Mouse (Mus musculus) CD8-positive naive resting alpha-beta T cell, adult 2 months (primary cell): Measurements from ENCODE around the gene Snrnp27.
A peak's percentile ranks its signal among the peaks of the same experiment; 100 is the strongest.

Experiments
- DNase-seq, 2 experiments: peaks; one replicate each; pipeline ENCODE4 v3.0.0; 2022; ENCODE audit warnings: low read depth in 2 of 2, low spot score in 2 of 2

Snrnp27 gene

GRCm38 (mm10) chr6:86683872-86684654, at the start of gene Snrnp27:
Gene Snrnp27 (minus strand): TSS chr6:86684522.
- DNase-seq, result peak; percentile 89 to 90

GRCm38 (mm10) chr6:86733183-86733876, 49.0 kb upstream of the Snrnp27 start, which contains the start of gene Gmcl1:
Gene Gmcl1 (minus strand): TSS chr6:86733383.
- peak; percentile 92 for DNase-seq

GRCm38 (mm10) chr6:86732276-86733173, 48.2 kb upstream of the Snrnp27 start:
- no peak for DNase-seq

- no peak for DNase-seq
Measured at GRCm38 (mm10) chr6:86728711-86729110, 44.4 kb upstream of the Snrnp27 start.

- no peak for DNase-seq
Measured at GRCm38 (mm10) chr6:86721977-86722376, 37.7 kb upstream of the Snrnp27 start.

GRCm38 (mm10) chr6:86708072-86708774, 23.9 kb upstream of the Snrnp27 start:
- DNase-seq, result no peak

GRCm38 (mm10) chr6:86702577-86702976, 18.3 kb upstream of the Snrnp27 start:
- DNase-seq, result no peak

- DNase-seq, result no peak
Measured at GRCm38 (mm10) chr6:86697903-86698302, 13.6 kb upstream of the Snrnp27 start.

GRCm38 (mm10) chr6:86696213-86696612, 11.9 kb upstream of the Snrnp27 start:
- DNase-seq, result no peak

GRCm38 (mm10) chr6:86694465-86694864, 10.1 kb upstream of the Snrnp27 start:
- peak; percentile 60 to 73 for DNase-seq

- no peak for DNase-seq
Measured at GRCm38 (mm10) chr6:86689671-86690070, 5.3 kb upstream of the Snrnp27 start.

GRCm38 (mm10) chr6:86686971-86687370, 2.6 kb upstream of the Snrnp27 start:
- no peak for DNase-seq

GRCm38 (mm10) chr6:86684655-86685011, 311 bp upstream of the Snrnp27 start:
- no peak for DNase-seq

- DNase-seq, result no peak
Measured at GRCm38 (mm10) chr6:86681289-86681688, 3.0 kb downstream of the Snrnp27 start.

GRCm38 (mm10) chr6:86678341-86678740, 6.0 kb downstream of the Snrnp27 start:
- DNase-seq, result no peak

GRCm38 (mm10) chr6:86670873-86671272, 13.4 kb downstream of the Snrnp27 start:
- peak; percentile 55 to 62 for DNase-seq

- DNase-seq, result peak; percentile 97 to 99
Measured at GRCm38 (mm10) chr6:86669240-86669727, 15.0 kb downstream of the Snrnp27 start.

GRCm38 (mm10) chr6:86668580-86669239, 15.6 kb downstream of the Snrnp27 start, which contains the start of gene Mxd1:
Gene Mxd1 (minus strand): TSS chr6:86669161.
- DNase-seq, result peak in 1 of 2 experiments; percentile 13

- DNase-seq, result no peak
Measured at GRCm38 (mm10) chr6:86667061-86667460, 17.3 kb downstream of the Snrnp27 start.
